Mouse (Mus musculus) cortical plate, adult 2 months (tissue): Measurements from ENCODE around the gene Sema6d. TPM values are rescaled to one million over a fixed set of nuclear protein-coding genes. Genes with fewer than 3 reads are reported as not detected.

Source experiments
- H3K27ac ChIP-seq: fragments of 200-500 bp; 2 replicates; pipeline ENCODE4 v1.5.1; 2012; ENCODE audit warnings: low read length, control low read depth, inconsistent platforms; ENCODE audit not compliant: insufficient read depth
- H3K4me1 ChIP-seq: fragments of 200-500 bp; 2 replicates; pipeline ENCODE4 v1.6.1; 2011; ENCODE audit warnings: low read length; ENCODE audit not compliant: control insufficient read depth, insufficient read depth
- H3K4me3 ChIP-seq: fragments of 200-500 bp; 2 replicates; pipeline ENCODE4 v1.5.1; 2011; ENCODE audit warnings: mild to moderate bottlenecking, low read length, control low read depth; ENCODE audit not compliant: insufficient read depth
- CTCF ChIP-seq: fragments of 200-500 bp; IDR thresholded peaks from 2 replicates; pipeline ENCODE4 v1.5.1; 2011; ENCODE audit warnings: mild to moderate bottlenecking, control low read depth, low read length; ENCODE audit not compliant: insufficient read depth; ENCODE audit errors: extremely low read depth
- POLR2A ChIP-seq: fragments of 200-500 bp; IDR thresholded peaks from 2 replicates; pipeline ENCODE4 v1.6.1; 2011; ENCODE audit warnings: mild to moderate bottlenecking, low read length, control low read depth; ENCODE audit not compliant: insufficient read depth; ENCODE audit errors: extremely low read depth
- polyA plus RNA-seq: library from polyadenylated mRNA; depleted of rRNA; stranded (reverse); fragments of >200 nt; gene quantifications from 2 replicates; pipeline ENCODE4 v1.2.3, GENCODE M21; 2012

The Sema6d gene
- polyA plus RNA-seq, 1 experiment: 26.9 TPM

GRCm38 (mm10) chr2:124592750-124593149, 503.0 kb downstream of the Sema6d start:
- Histone ChIP-seq H3K27ac (no peak overlapping the region), H3K4me1 (no peaks in the 10 kb centered on the region), H3K4me3 (no peak overlapping the region)
- TF ChIP-seq CTCF (no peak), POLR2A (no peak)

- no peak overlapping the region for H3K27ac ChIP-seq
- TF ChIP-seq CTCF (no peak), POLR2A (no peak)
- H3K4me3 ChIP-seq: no peak overlapping the region
- H3K4me1 ChIP-seq: peaks cover 3% of the 10 kb centered on the region; the same call in 1 of the 2 replicates
Observed at GRCm38 (mm10) chr2:124599014-124599413, 509.2 kb downstream of the Sema6d start.

DNA sequence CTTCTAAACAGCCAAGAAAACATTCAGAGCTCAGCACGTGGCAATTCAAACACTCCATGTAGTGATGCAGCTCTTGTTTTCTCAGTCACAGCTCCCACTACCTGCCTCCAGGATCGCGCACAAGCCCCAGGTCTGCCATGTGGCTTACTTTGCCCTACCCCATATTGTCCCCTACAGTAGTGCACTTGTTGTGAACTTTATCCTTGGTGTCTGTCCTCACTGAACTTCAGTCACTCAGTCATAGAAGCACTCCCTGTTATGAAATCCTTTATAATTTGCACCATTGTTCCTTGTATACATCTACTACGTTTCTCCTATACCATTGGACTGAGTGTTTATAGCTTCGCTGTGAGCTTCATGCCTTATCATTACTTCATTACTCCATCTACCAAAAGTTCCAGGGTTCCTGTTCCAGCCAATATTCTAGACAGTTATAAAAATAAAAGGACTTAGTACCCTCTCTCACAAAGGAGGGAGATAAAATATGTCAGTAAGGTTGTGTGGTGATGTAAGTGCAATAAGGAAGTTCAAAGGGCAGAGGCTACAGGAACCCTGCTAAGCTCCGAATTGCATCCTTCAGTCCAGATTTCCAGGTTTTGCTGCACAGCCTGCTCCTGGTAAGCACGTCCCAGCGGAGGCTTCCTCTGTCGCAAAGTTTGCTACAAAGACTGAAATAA, 512.1 kb downstream of the Sema6d start:
- TF ChIP-seq CTCF: no peak
- no peak for TF ChIP-seq POLR2A
- Histone ChIP-seq H3K4me1 (peaks cover 3% of the 10 kb centered on the region; the same call in 1 of the 2 replicates), H3K4me3 (no peak overlapping the region), H3K27ac (no peak overlapping the region)

DNA sequence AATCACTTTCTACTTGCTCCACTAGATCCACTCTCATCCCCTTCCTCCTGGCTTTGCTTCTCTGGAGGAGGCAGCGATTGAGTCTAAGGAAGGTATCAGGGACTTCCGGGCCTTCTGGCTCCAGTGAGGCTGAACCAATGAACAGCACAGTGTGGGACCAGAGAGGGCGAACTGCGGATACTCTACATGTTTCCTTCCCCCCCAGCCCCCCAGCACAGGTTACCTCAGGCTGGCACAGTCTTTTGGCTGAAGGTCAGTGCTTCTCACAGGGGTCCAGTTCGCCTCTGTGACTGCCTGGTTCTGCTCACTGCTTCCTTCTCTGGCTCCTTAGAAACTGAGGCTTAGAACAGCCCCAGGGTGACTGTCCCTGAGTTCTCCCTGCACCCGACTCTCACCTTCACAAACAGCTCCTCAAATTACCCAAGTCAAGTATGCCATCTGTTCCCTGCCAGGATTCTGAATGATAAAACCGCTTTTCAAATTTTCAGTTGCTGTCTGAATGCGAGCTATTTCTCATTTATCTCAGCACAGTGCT, 512.7 kb downstream of the Sema6d start:
- TF ChIP-seq POLR2A (no peak), CTCF (no peak)
- Histone ChIP-seq H3K4me3 (no peak overlapping the region), H3K27ac (no peak overlapping the region), H3K4me1 (peaks cover 3% of the 10 kb centered on the region; the same call in 1 of the 2 replicates)

DNA sequence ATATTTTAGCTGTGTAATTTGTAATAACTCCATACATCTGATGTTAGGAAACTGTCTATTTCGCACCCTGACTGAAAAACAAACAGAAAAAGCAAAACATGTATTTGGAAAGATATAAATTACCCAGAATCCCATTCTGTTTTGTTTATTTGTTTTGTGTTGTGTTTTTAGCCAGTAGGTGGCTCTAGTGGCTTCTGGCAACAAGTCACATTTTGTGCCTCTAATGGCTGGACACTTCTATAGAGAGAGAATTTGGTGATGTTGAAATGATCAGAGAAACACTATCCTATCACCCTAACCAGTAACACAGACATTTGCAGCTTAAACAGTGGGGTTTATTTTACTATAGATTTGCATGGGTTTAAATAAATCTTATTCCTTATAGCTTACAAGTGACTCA, 515.6 kb downstream of the Sema6d start:
- no peak overlapping the region for H3K4me3 ChIP-seq
- no peak for TF ChIP-seq CTCF
- no peak for TF ChIP-seq POLR2A
- no peak overlapping the region for H3K27ac ChIP-seq
- peaks cover 3% of the 10 kb centered on the region; the same call in 1 of the 2 replicates for H3K4me1 ChIP-seq

- no peak for TF ChIP-seq CTCF
- TF ChIP-seq POLR2A: no peak
- Histone ChIP-seq H3K4me3 (no peak overlapping the region), H3K4me1 (peaks cover 2% of the 10 kb centered on the region; the same call in 1 of the 2 replicates), H3K27ac (no peak overlapping the region)
Observed at GRCm38 (mm10) chr2:124607986-124608385, 518.2 kb downstream of the Sema6d start.

GRCm38 (mm10) chr2:124608546-124608945, 518.8 kb downstream of the Sema6d start:
- Histone ChIP-seq H3K4me1 (no peaks in the 10 kb centered on the region), H3K27ac (no peak overlapping the region), H3K4me3 (no peak overlapping the region)
- TF ChIP-seq CTCF: no peak
- TF ChIP-seq POLR2A: no peak

- Histone ChIP-seq H3K4me3 (peak overlapping the region; percentile 62; the same call in 1 of the 2 replicates), H3K4me1 (no peaks in the 10 kb centered on the region), H3K27ac (no peak overlapping the region)
- TF ChIP-seq CTCF (no peak), POLR2A (no peak)
Observed at GRCm38 (mm10) chr2:124609014-124609413, 519.2 kb downstream of the Sema6d start.

DNA sequence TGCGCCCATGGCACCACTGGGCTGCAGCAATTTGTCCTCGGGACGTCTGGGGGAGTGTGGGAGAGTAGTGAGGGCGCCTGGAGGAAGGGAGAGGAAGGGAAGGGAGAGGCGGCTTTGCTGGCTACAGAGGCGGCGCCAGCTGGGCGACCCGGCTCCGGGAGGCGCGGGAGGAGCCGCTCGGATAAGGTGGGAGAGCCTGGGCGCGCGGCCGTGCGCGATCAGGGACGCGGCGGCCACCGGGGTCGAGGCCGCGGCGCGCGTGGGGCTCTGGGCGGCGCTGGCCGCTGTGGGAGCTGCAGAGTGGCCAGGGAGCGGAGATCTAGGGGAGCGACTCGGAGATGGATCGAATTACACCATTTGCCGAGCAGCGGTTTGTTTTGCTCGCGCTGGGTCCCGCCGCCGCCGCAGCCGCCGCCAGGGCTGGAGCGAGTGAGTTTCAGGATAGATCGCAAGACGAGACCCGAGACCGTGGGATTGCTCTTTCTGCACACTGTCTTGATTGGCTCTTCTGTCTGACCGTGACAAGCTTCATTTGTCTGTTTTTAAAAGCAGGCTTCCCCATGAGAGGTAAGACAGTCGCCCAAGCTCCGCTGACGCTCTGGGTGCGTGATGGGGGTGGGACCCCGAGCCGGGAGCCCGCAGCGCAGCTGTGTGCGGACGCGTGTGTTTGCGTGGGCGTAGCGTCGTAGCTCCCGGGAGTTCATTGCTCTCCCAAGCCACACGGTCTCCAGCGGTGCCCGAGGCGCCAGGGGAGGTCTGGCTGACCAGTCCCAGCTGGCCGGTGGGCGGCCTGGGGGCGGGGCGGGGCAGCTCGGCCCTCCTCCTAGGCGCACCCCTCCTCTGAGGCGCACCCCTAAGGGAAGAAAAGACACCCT, 520.2 kb downstream of the Sema6d start:
- Histone ChIP-seq H3K4me3 (peak overlapping the region; percentile 62), H3K27ac (peak overlapping the region; percentile 88), H3K4me1 (no peaks in the 10 kb centered on the region)
- TF ChIP-seq POLR2A: peak; percentile 48; the same call in 1 of the 2 replicates
- TF ChIP-seq CTCF: no peak

GRCm38 (mm10) chr2:124610586-124611105, 520.9 kb downstream of the Sema6d start:
- Histone ChIP-seq H3K4me3 (peak overlapping the region; percentile 62), H3K27ac (peak overlapping the region; percentile 88), H3K4me1 (no peaks in the 10 kb centered on the region)
- no peak for TF ChIP-seq POLR2A
- TF ChIP-seq CTCF: no peak
